Mouse (Mus musculus): ENCODE data around the gene Prune1. TPM values are rescaled to one million over a fixed set of nuclear protein-coding genes. Genes with fewer than 3 reads are reported as not detected.
"Not testable (repeated sequence)": the region's sequence is repeated elsewhere in the genome, so short reads cannot be mapped to it uniquely, and the experiment has no call there.

Prune1 gene
- total and polyA plus RNA-seq, 3 experiments, result 8.4 to 9.1 (median 8.5) TPM

DNA sequence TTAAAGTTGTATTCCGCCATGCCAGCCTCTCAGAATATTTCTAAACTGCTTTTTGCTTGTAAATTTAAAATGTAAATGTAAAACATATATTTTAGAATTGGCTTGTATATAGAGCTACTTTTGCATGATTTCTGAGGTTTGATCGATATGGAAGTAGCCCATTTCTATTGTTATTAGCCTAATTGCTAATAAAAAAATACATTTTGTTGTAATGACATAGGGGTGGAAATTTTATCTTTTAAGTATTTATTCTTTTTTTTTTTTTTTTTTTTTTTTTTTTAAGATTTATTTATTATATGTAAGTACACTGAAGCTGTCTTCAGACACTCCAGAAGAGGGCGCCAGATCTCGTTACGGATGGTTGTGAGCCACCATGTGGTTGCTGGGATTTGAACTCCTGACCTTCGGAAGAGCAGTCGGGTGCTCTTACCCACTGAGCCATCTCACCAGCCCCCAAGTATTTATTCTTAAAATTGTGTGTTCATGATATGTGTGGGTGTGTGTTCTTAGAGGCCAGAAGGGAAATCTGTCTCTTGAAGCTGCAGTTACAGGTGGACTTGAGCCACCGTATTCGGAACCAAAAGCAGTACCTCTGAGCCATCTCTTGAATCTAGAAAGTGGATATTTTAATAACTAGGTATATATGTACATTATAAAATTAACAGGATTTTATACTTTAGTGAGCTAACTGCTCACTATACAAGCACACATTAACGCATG is 68.8 kb downstream of the Prune1 start:
- in situ Hi-C loops (cut with MboI; ENCODE audit: low pct_ligation_motif_present, low pct_unique_long_range_greater_than_20kb, low sequenced_read_pairs), result loop anchor here (10.0 kb wide), 1 partner anchor 68 kb away; the partner anchor contains the start of gene Tnfaip8l2
- not testable (repeated sequence) for H3K4me2 ChIP-seq (ENCODE audit: insufficient read depth, low read depth, poor library complexity, severe bottlenecking)

DNA sequence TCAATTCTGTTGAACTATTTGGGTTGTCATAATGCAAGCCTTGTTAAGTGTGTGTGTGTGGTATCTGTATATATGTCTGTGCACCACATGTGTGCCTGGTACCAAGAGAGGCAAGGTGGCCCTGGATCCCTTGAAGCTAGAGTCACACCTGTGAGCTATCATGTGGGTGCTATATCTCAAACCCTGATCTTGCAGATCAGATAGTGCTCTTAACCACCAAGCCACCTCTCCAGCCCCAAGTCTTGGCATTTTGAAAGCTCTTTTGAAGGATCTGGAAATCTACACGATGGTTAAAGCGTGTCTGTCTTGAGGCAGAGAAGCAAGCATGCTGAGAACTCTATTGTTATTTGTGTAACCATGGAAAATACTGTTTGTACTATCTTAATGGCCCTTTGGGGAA is 71.3 kb downstream of the Prune1 start:
- H3K4me1 ChIP-seq (ENCODE audit: control insufficient read depth in 1 of 2, insufficient read depth in 2 of 2), result no peaks in the 10 kb centered on the region; a peak in 1 of 4 replicates
- 0 out of 2 replicates have a peak, but pooled peaks cover 4% of the 10 kb centered on the region for H3K79me2 ChIP-seq (replicated peaks; ENCODE audit: control insufficient read depth, extremely low read depth, insufficient read depth, poor library complexity, severe bottlenecking)
- no peak overlapping the region for H3K4me2 ChIP-seq (ENCODE audit: insufficient read depth, low read depth, poor library complexity, severe bottlenecking)
- H3K36me3 ChIP-seq (replicated peaks in 1 of 2; ENCODE audit: control insufficient read depth in 1 of 2, insufficient read depth in 1 of 2, low read length in 1 of 2), result peaks cover 30 to 79% of the 10 kb centered on the region in 2 experiments
- H3K27ac ChIP-seq (ENCODE audit: insufficient read depth, low read depth), result no peak overlapping the region
- H3K9me3 ChIP-seq (replicated peaks; ENCODE audit: low read length), result no peaks in the 10 kb centered on the region
- no peak overlapping the region for H3K9ac ChIP-seq (ENCODE audit: insufficient read depth, low read depth)
- in situ Hi-C loops (cut with MboI; ENCODE audit: low pct_ligation_motif_present, low pct_unique_long_range_greater_than_20kb, low sequenced_read_pairs), result loop anchor here (10.0 kb wide), 1 partner anchor 66 kb away; the partner anchor contains the start of gene Tnfaip8l2
- TF ChIP-seq EP300 (IDR thresholded peaks at IDR 0.05; ENCODE audit: low read length) (no peak), MEF2A (IDR thresholded peaks at IDR 0.05; ENCODE audit: borderline replicate concordance, low read depth, low read length) (no peak)
- H3K4me3 ChIP-seq (replicated peaks in 1 of 3; ENCODE audit: low read depth in 2 of 3, low read length in 2 of 3, poor library complexity in 1 of 3), result no peak overlapping the region
- no peaks in the 10 kb centered on the region for H3K27me3 ChIP-seq (replicated peaks)
- no peak for DNase-seq (ENCODE audit: extremely low read depth)
- dilution Hi-C loops (cut with MboI; ENCODE audit: extremely low pct_ligation_motif_present, extremely low pct_unique_long_range_greater_than_20kb, low sequenced_read_pairs), result no loop called here

More for the DNA sequence above, 68.8 kb downstream of the Prune1 start:
- dilution Hi-C loops (cut with MboI; ENCODE audit: extremely low pct_ligation_motif_present, extremely low pct_unique_long_range_greater_than_20kb, low sequenced_read_pairs); H3K4me3 ChIP-seq (replicated peaks in 1 of 3; ENCODE audit: low read depth in 2 of 3, low read length in 2 of 3, poor library complexity in 1 of 3); DNase-seq (ENCODE audit: extremely low read depth); H3K9me3 ChIP-seq (replicated peaks; ENCODE audit: low read length); H3K27me3 ChIP-seq (replicated peaks); H3K27ac ChIP-seq (ENCODE audit: insufficient read depth, low read depth); H3K9ac ChIP-seq (ENCODE audit: insufficient read depth, low read depth); H3K4me1 ChIP-seq (ENCODE audit: control insufficient read depth in 1 of 2, insufficient read depth in 2 of 2): not testable (repeated sequence)
- Histone ChIP-seq H3K36me3 (replicated peaks in 1 of 2; ENCODE audit: control insufficient read depth in 1 of 2, insufficient read depth in 1 of 2, low read length in 1 of 2) (peaks cover 18 to 64% of the 10 kb centered on the region in 2 experiments), H3K79me2 (replicated peaks; ENCODE audit: control insufficient read depth, extremely low read depth, insufficient read depth, poor library complexity, severe bottlenecking) (peaks cover 12% of the 10 kb centered on the region)
- peak in 1 of 2 experiments; percentile 36; a peak in 1 of 4 replicates for TF ChIP-seq CTCF (conservative IDR thresholded peaks at IDR 0.05 in 1 of 2, IDR thresholded peaks at IDR 0.05 in 1 of 2; ENCODE audit: low read depth in 2 of 2, low read length in 2 of 2)
- TF ChIP-seq ZNF384 (IDR thresholded peaks at IDR 0.05; ENCODE audit: low read depth, low read length), result peak; percentile 79
- TF ChIP-seq MYC (IDR thresholded peaks at IDR 0.05; ENCODE audit: low read depth, low read length), result 0 out of 2 replicates have a peak, but pooled peaks have one; percentile 48

DNA sequence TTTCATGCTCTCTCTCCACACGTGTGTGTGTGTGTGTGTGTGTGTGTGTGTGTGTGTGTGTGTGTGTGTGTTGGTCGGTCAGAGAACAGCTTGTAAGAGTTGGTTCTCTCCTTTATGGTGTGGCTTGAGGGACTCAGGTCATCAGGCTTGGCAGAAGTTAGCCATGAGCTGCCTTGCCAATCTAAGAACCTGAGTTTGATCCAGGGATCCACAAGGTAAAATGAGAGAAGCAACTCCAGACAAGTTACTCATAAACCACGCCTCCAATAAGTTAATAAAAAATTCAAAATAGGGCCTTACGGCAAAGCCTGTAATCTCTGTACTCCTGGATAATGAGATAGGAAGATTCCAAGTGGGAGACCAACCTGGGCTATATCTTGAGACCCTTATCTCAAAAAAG is 73.6 kb downstream of the Prune1 start:
- dilution Hi-C loops (cut with MboI; ENCODE audit: extremely low pct_ligation_motif_present, extremely low pct_unique_long_range_greater_than_20kb, low sequenced_read_pairs) (no loop called here), in situ Hi-C loops (cut with MboI; ENCODE audit: low pct_ligation_motif_present, low pct_unique_long_range_greater_than_20kb, low sequenced_read_pairs) (no loop called here)
- Histone ChIP-seq H3K36me3 (replicated peaks in 1 of 2; ENCODE audit: control insufficient read depth in 1 of 2, insufficient read depth in 1 of 2, low read length in 1 of 2) (peaks cover 37 to 82% of the 10 kb centered on the region in 2 experiments), H3K79me2 (replicated peaks; ENCODE audit: control insufficient read depth, extremely low read depth, insufficient read depth, poor library complexity, severe bottlenecking) (0 out of 2 replicates have a peak, but pooled peaks cover 2% of the 10 kb centered on the region), H3K9me3 (replicated peaks; ENCODE audit: low read length) (no peaks in the 10 kb centered on the region), H3K4me3 (replicated peaks in 1 of 3; ENCODE audit: low read depth in 2 of 3, low read length in 2 of 3, poor library complexity in 1 of 3) (no peak overlapping the region), H3K27ac (ENCODE audit: insufficient read depth, low read depth) (no peak overlapping the region), H3K4me2 (ENCODE audit: insufficient read depth, low read depth, poor library complexity, severe bottlenecking) (no peak overlapping the region), H3K4me1 (ENCODE audit: control insufficient read depth in 1 of 2, insufficient read depth in 2 of 2) (no peaks in the 10 kb centered on the region), H3K27me3 (replicated peaks) (no peaks in the 10 kb centered on the region), H3K9ac (ENCODE audit: insufficient read depth, low read depth) (no peak overlapping the region)
- no peak for DNase-seq (ENCODE audit: extremely low read depth)
- TF ChIP-seq SIN3A (IDR thresholded peaks at IDR 0.05; ENCODE audit: low read length) (no peak), RCOR1 (conservative IDR thresholded peaks at IDR 0.05; ENCODE audit: low read depth, low read length) (no peak), GABPA (IDR thresholded peaks at IDR 0.05; ENCODE audit: insufficient replicate concordance, low read depth, low read length) (no peak), CHD1 (IDR thresholded peaks at IDR 0.05; ENCODE audit: low read depth, low read length) (no peak), E2F4 (IDR thresholded peaks at IDR 0.05; ENCODE audit: insufficient replicate concordance, low read depth, low read length) (no peak), PAX5 (IDR thresholded peaks at IDR 0.05; ENCODE audit: low read length) (no peak), MAX (IDR thresholded peaks at IDR 0.05; ENCODE audit: low read length) (no peak), USF2 (conservative IDR thresholded peaks at IDR 0.05; ENCODE audit: low read depth, low read length) (no peak), USF1 (IDR thresholded peaks at IDR 0.05; ENCODE audit: low read depth, low read length) (no peak), TCF12 (IDR thresholded peaks at IDR 0.05; ENCODE audit: low read depth, low read length) (no peak), POLR2A (IDR thresholded peaks at IDR 0.05; ENCODE audit: low read depth, low read length) (no peak), JUND (conservative IDR thresholded peaks at IDR 0.05; ENCODE audit: low read depth, low read length) (no peak), CTCF (conservative IDR thresholded peaks at IDR 0.05 in 1 of 2, IDR thresholded peaks at IDR 0.05 in 1 of 2; ENCODE audit: low read depth in 2 of 2, low read length in 2 of 2) (no peak), ZMIZ1 (IDR thresholded peaks at IDR 0.05; ENCODE audit: low read depth, low read length) (no peak), MAFK (IDR thresholded peaks at IDR 0.05; ENCODE audit: insufficient replicate concordance, low read length) (no peak), BHLHE40 (IDR thresholded peaks at IDR 0.05; ENCODE audit: low read depth, low read length) (no peak), ZKSCAN1 (IDR thresholded peaks at IDR 0.05; ENCODE audit: borderline replicate concordance, low read depth, low read length) (no peak)
